Mouse (Mus musculus) mouse embryonic stem cell (cell line): Measurements from ENCODE around the gene Snrpb2.

ENCODE experiments used
- in situ Hi-C, 2 experiments: fragments of 300-500 bp; cut with MboI; formaldehyde crosslinking; loops; 1 replicate in 1 of 2; 3 replicates in 1 of 2; pipeline ENCODE4 v1.14.3; 2019 to 2020; ENCODE audit warnings: low sequenced_read_pairs in 2 of 2, low pct_unique_long_range_greater_than_20kb in 1 of 2, mixed read lengths in 1 of 2; ENCODE audit not compliant: unreplicated experiment in 1 of 2

The Snrpb2 gene

DNA sequence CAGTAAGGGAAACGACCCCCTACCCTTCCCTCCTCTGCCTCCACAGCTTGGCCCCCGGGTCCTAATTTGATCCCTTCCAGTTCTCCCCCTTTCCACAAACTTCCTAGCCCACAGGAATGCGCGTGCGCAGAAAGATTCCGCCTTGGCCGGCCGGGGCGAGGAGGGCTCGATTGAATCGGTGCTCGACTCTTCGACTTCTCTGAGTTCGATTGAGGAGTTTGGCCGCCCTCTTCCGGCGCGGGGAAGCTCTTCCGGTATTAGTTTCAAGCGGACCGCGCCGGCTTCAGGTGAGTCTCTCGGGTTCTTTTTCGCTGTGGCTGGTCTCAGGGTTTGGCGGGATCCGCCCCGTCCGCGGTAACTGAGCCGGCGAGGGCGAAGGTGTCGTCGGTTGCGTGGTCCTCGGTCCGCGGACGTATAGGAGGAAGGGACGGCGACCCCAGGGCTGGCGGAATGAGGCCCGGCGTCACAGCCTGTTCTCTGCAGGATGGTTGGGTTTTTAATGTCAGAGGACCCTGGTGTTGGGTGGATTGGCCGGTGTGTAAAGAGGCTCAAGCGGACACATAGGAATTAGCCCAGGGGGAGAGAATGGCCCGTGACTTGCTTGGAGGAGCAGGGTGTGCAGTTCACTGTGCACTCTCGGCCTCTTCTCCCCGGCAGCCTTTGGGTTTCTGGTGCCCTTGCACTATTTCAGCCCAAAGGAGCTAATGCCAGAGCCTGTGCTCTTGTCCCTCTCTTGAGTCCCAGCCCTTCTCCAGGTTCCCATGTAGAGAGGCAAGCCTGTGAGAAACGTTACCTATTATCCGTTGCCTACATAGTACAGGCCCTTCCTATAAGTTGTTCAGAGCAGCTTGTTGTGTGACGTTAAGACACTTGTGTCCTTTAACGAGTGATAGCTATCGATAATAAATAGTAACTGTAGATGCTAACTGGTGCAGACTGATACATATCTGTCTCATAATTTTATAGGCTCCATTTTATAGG is at the start of gene Snrpb2:
Snrpb2 (plus strand) TSS at position 228 of the 981 bp plus-strand sequence.
- in situ Hi-C loops = no loop called here

- in situ Hi-C loops = no loop called here
Measured at GRCm38 (mm10) chr2:143013057-143013456, 49.8 kb upstream of the Snrpb2 start.

DNA sequence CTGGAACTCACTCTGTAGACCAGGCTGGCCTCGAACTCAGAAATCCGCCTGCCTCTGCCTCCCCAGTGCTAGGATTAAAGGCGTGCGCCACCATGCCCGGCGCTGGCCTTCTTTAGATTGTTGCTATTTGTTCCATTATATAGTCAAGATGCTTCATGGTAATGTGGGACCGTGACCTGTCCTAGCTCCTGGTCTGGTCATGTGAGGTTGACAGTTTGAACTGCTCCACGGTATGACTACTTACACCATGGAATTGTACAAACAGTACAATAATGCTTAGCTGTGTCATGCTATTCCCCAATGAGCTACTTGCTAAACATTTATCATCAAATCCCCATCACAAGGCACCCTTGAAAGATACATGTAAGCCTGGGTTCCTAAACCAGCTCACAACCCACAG is 44.8 kb upstream of the Snrpb2 start:
- in situ Hi-C loops = no loop called here

DNA sequence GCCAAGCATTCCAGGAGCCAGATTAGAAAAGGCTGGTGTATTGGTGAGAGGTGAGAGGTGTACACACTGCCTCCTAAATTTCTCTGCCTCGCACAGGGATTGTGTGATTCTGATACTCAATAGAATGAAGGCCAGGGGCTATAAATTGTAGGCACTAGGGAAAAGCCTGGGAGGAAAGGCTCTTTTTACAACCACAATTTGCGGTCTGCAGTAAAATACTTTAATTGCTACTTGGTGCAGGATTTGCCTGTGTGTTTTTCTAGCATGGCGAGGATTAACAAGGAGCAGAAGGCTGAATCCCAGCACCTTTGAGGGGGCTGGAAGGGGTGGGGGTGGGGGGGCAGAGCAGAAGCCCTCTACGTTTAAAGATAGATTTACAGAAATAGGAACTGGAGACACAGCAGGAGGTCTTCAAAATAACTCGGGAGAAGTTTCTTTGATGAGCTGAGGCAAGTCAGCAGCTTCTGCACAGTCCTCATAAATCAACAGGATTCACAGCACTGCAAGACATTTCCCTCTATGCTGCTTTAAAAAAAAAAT is 44.2 kb upstream of the Snrpb2 start:
- in situ Hi-C loops = no loop called here

DNA sequence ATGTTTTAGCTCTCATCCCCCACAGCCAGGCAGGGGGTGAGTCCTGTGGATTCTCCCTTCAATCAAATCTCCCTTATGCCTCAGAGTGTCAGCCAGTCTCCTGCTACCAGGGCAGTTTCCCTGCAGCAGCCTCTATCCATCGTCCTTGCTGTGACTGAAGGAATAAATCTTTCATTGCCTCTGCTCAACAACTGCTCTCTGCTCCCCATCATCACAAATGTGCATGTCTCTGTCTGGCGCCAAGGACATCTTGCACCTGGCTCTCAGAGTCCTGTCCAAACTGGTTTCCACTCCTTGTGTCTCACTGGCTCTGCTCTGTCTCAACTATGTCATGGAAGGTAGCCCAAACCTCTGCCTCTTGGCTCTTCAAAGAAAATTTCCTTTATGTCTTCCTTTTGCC is 43.1 kb upstream of the Snrpb2 start:
- in situ Hi-C loops = no loop called here

GRCm38 (mm10) chr2:143023331-143023730 is 39.5 kb upstream of the Snrpb2 start:
- in situ Hi-C loops = no loop called here

DNA sequence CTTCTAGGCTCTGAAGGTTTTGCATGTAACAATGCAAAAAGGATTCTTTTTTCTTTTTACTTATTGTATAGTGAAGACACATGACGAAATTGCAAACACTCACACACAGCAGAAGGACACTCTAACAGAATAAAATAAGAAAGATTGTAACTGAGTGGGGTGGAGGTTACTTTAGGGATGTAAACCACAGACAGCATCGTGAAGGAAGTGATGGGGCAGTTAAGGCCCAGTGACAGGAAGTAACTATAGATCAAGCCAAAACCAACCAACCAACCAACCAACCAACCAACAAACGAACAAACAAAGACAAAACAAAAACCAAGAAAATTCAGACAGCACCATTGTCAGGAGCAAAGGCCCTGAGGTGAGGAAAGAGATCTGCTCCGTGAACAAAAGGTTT is 38.6 kb upstream of the Snrpb2 start:
- in situ Hi-C loops = no loop called here

DNA sequence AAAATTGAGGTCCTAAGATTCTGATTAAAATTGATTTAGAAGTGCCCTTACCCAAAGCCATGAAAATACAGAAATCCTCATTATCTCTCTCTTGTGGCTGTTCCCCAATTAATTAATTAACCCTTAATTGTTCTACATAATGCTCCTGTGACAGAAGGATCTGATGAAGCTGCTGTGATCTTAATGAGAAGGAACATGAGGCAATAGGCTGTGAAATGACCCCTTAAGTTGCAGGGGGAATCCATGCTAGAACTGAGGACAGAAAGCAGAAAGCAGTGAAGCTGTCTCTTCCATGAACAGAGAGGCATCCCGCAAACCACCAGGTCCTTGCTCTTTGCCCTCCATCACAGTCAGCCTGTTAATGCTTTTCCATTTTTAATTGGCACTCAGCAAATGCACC is 31.6 kb upstream of the Snrpb2 start:
- in situ Hi-C loops = no loop called here

DNA sequence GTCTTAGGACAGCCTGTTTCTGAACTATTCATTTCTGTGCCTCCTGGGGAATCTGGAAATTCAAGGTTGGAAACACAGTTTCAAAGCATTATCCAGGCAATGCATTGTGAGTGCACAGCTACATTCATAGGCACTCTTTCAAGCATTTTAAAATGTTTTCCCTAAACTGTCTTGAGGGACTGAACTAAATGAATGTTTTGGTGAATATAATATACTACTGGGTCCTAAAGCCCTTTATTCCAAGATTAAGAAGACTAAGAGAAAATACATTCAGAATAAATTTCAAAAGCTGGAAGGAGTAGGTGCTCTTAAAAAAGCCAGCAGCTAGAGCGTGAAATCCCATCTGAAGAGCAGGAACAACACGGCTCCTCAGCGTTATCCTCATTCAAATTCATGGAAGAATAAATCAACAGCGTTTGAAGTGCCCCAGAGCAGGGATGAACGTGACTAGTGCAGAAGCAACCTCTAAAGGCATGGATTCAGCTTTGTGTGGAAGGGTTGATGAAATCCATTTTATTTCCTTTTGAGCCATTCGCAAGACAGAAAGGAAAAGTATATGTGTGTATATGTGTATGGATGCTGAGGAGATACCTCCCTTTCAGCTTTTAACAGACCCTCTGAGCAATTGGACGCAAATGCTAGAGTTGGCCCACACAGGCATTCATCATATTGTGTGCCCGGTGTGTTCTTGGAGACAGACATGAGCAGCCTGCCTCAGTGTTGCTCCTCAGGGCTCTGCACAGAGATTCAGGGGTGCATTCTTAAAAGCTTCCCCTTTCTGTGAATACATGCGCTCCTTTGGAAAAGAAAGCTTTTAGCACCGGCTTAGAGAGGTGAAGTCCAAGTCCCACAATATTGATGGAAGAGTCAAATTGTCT is 30.2 kb upstream of the Snrpb2 start:
- in situ Hi-C loops = no loop called here

GRCm38 (mm10) chr2:143034350-143035085 is 28.3 kb upstream of the Snrpb2 start:
- in situ Hi-C loops = no loop called here

DNA sequence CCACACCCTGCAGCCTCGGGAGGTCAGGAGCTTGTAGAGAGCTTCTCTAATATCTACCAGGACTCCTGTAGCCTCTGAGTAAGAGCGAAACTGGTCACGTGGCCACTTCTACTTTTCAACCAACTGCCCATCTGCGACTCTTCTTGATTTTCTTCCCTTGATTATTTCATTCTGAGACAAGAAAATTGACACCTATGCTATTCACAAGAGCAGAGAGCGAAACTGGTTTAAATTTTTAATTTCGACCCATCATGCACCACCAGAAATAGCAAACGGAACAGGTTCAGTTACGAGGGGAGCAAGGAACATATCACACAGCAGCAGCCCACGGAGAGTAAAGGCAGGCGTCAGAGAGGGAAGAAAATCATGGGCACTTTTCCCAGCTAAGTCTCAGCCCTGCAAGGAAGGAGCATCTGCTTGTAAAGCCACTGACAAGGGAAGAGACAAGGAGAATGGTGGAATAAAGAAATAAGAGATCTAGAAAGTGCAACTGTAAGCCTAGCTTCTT is 27.7 kb upstream of the Snrpb2 start:
- in situ Hi-C loops = no loop called here

- in situ Hi-C loops = no loop called here
Measured at GRCm38 (mm10) chr2:143041596-143041995, 21.2 kb upstream of the Snrpb2 start.

DNA sequence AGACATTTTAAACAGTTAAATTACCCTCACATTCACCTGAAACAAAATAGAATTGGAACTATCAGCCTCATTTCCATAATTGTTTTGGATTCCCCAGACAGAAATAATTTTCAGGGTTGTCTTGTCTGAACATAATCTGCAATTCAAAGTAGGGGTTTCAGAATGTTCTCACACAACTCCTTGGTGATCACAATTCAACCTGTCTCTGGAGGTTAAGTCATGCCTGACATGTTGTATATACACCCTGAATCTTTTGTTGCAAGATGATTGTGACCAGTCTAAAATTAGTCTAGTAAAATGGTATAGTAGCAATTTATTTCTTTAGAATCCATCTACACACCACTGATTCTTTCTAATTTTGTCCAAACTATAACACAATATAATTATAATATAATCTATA is 7.6 kb upstream of the Snrpb2 start:
- in situ Hi-C loops = no loop called here

- in situ Hi-C loops = no loop called here
Measured at GRCm38 (mm10) chr2:143056736-143057135, 6.1 kb upstream of the Snrpb2 start.

GRCm38 (mm10) chr2:143062432-143062811 is 417 bp upstream of the Snrpb2 start:
- in situ Hi-C loops = no loop called here

DNA sequence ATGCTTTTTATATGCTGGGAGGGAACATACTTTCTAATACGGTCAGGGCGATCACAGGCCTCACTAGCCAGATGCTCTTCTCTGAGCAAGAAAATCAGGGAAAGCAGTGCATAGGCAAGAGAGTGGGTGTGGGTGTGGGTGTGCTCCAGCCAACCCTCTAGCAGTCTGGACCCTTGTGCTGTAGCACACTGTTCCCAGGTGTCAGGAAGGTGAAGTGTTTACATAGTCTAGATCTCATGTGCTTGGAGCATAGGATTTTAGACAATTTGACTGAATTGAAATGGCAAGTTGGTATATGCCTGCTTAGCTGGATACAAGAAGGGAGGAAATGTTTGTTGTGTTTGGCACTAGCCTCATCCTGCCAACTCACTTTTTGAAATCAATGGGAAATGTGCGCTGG is 3.1 kb downstream of the Snrpb2 start:
- in situ Hi-C loops = no loop called here

DNA sequence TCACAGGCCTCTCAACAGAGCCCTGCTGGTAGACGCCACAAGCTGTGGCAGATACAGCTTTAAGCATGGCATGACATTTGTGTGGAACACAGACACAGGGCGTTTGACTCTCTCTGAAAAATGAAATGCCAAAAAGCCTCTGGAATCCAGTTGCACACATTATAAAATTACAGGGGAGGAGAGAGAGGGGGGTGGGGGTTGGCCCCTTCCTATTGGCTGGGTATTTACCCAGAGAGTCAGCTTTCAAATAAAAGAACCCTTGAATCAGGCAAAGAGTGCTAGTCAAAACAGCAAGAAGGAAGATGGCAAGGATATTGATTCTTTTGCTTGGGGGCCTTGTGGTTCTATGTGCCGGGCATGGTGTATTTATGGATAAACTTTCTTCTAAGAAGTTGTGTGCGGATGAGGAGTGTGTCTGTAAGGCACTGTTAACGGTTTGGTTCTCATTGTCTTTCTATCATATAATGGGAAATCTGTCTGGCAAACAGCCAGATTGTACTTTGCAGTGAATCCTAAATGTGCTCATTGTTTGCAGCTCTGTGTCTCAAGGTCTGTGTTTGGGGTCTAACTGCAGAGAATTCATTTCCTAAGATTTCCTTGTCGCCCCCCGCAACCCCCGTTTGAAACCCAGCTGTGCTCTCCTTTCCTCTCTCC is 15.5 kb downstream of the Snrpb2 start, which contains the start of gene Otor:
Otor (plus strand) TSS at position 276 of the 654 bp plus-strand sequence.
- in situ Hi-C loops = loop anchor here in 1 of 2 experiments (25.0 kb wide), 1 partner anchor 216 kb away; no protein-coding TSS in a partner anchor

DNA sequence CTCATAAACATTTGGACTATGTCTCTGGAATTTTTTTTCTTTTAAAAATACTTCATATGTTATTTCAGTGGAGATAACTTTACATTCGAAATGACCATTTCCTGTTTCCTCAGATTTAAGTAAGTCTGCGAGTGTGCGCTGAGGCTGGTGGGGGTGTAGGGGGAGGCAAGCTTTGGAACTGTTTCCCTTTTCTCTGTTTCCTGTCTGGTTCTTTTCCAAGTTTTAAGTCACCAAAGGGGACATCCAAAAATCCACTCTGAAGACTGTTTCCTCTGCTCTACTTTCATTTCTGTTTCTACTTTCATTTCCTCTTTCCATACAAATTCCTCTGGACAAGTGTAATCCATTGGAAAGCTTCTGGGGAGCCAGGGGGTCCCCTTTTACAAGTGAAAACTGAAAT is 18.9 kb downstream of the Snrpb2 start:
- in situ Hi-C loops = loop anchor here in 1 of 2 experiments (25.0 kb wide), 1 partner anchor 219 kb away; no protein-coding TSS in a partner anchor
